Mouse (Mus musculus) E14TG2a.4 (cell line): ENCODE results near the gene Wnk1.

Source experiments
- CTCF ChIP-seq: conservative IDR thresholded peaks from 2 replicates; pipeline ENCODE4 v1.5.1; 2014; ENCODE audit warnings: low read length
- POU5F1 ChIP-seq: IDR thresholded peaks from 2 replicates; pipeline ENCODE4 v1.6.1; 2014; ENCODE audit warnings: low read length, borderline replicate concordance

- TF ChIP-seq POU5F1 (no peak), CTCF (no peak)
These were observed 738 bp upstream of the Wnk1 start for GRCm38 (mm10) chr6:120039256-120039563.
